Mouse (Mus musculus) stomach, postnatal 0 days (tissue): ENCODE measurements around the gene Kndc1. TPM values are rescaled to one million over a fixed set of nuclear protein-coding genes. Genes with fewer than 3 reads are reported as not detected.
A peak's percentile ranks its signal among the peaks of the same experiment; 100 is the strongest.

Experiments used
- ATAC-seq: fragments of 200-750 bp; cut with Nextera tagmentation; 2 replicates; pipeline ENCODE4 v1.8.0; 2017; ENCODE audit not compliant: low FRiP score, low TSS enrichment
- DNase-seq: peaks from one replicate; pipeline ENCODE4 v3.0.0-alpha.2; 2016; ENCODE audit warnings: low spot score
- H3K27ac ChIP-seq: fragments of 300-500 bp; sonication (generic); replicated peaks from 2 replicates; pipeline ENCODE4 v1.5.1; 2014; ENCODE audit warnings: mild to moderate bottlenecking, control low read depth
- H3K27me3 ChIP-seq: fragments of 300-500 bp; sonication (generic); 2 replicates; pipeline ENCODE4 v1.6.1; 2014; ENCODE audit warnings: low read length; ENCODE audit not compliant: control insufficient read depth, insufficient read depth
- H3K36me3 ChIP-seq: fragments of 300-500 bp; sonication (generic); 2 replicates; pipeline ENCODE4 v1.6.1; 2014; ENCODE audit warnings: low read length, mixed read lengths; ENCODE audit not compliant: control insufficient read depth, insufficient read depth
- H3K4me1 ChIP-seq: fragments of 300-500 bp; sonication (generic); replicated peaks from 2 replicates; pipeline ENCODE4 v1.6.1; 2014; ENCODE audit warnings: antibody characterized with exemption; ENCODE audit not compliant: control insufficient read depth, insufficient read depth
- H3K4me2 ChIP-seq: fragments of 300-500 bp; sonication (generic); replicated peaks from 2 replicates; pipeline ENCODE4 v1.6.1; 2014; ENCODE audit warnings: low read depth, mild to moderate bottlenecking, control low read depth, moderate library complexity
- H3K4me3 ChIP-seq: fragments of 300-500 bp; sonication (generic); 2 replicates; pipeline ENCODE4 v1.5.1; 2014; ENCODE audit warnings: low read depth, low read length, control low read depth
- H3K9ac ChIP-seq: fragments of 300-500 bp; sonication (generic); 2 replicates; pipeline ENCODE4 v1.6.1; 2014; ENCODE audit warnings: mild to moderate bottlenecking, low read length, control low read depth, mixed read lengths
- H3K9me3 ChIP-seq: fragments of 300-500 bp; sonication (generic); 2 replicates; pipeline ENCODE4 v1.6.1; 2016; ENCODE audit warnings: low read length; ENCODE audit not compliant: control insufficient read depth
- CTCF ChIP-seq: IDR thresholded peaks from 2 replicates; pipeline ENCODE4 v1.5.1; 2016; ENCODE audit warnings: antibody characterized with exemption, low read depth, mild to moderate bottlenecking, moderate library complexity
- EP300 ChIP-seq: optimal IDR thresholded peaks from 2 replicates; pipeline ENCODE3; 2016; ENCODE audit warnings: antibody characterized with exemption
- WGBS: fragments of 180-500 bp; shearing (Covaris S2); extraction: QIAGEN DNeasy Blood & Tissue Kit; methylation state at CpG from one replicate; pipeline ENCODE4 v1.1.7; 2014; 5-methylcytosine and 5-hydroxymethylcytosine counted together
- microRNA counts: library from miRNA; unstranded; fragments of <30 nt; microRNA quantifications from one replicate; lab custom pipeline; 2015
- microRNA-seq: library from miRNA; unstranded; fragments of <30 nt; microRNA quantifications from one replicate; pipeline ENCODE4, GENCODE M21; 2016
- polyA plus RNA-seq: library from polyadenylated mRNA; unstranded; fragments of >200 nt; fragmentation: Nextera tagmentation; extraction: Ambion mirVana; gene quantifications from 2 replicates; pipeline ENCODE4 v1.2.1, GENCODE M21; 2015

Kndc1 gene
- polyA plus RNA-seq, 1 experiment from 2014 or later = 0.05 TPM

DNA sequence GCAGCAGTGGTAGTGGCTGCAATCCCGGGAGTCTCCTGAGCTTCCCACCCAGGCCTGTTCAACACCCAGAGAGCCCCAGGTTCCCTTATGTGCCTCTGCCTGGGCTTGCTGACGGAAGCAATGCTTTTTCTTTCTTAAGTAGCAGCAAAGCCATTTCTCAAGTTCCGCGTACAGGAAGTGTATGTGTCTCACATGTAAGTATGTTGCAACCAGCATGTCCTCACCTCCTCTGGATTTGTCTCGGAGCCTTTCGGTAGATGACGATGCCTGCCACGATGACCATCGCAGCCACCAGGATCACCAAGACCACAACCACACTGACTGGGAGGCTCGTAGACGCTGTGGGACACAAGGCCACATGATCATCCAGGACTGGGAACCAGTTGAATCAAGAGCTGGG is 90.0 kb downstream of the Kndc1 start:
- Histone ChIP-seq H3K27ac (no peak overlapping the region), H3K4me2 (no peak overlapping the region), H3K27me3 (no peaks in the 10 kb centered on the region), H3K36me3 (no peaks in the 10 kb centered on the region), H3K9me3 (no peaks in the 10 kb centered on the region), H3K4me1 (no peaks in the 10 kb centered on the region), H3K4me3 (no peak overlapping the region), H3K9ac (no peak overlapping the region)
- 88% methylated on average over 11 of the region's 11 CpGs for WGBS
- TF ChIP-seq EP300 (no peak), CTCF (no peak)
- DNase-seq (no peak), ATAC-seq (no peak; the same call in 1 of the 2 replicates)

DNA sequence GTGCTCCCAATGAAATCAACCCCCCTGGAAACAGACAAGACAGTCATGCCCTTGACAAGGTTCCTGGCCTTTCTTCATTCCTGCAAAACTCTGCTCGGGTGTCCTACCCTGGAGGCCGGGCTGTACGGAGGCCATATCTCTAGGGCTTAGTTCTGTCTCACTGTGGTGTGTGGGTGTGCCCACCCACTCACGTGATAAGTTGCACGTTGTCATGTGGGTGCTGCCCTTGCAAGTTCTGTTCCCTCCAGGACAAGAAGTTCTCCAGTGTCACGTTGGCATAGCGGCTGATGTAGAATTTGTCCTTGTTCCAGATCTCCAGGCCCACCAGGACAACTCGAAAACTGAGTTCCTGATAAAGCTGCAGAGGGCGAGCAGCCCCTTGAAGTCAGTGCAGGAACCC is 93.8 kb downstream of the Kndc1 start:
- no peak for ATAC-seq
- WGBS = 82% methylated on average over 9 of the region's 9 CpGs

DNA sequence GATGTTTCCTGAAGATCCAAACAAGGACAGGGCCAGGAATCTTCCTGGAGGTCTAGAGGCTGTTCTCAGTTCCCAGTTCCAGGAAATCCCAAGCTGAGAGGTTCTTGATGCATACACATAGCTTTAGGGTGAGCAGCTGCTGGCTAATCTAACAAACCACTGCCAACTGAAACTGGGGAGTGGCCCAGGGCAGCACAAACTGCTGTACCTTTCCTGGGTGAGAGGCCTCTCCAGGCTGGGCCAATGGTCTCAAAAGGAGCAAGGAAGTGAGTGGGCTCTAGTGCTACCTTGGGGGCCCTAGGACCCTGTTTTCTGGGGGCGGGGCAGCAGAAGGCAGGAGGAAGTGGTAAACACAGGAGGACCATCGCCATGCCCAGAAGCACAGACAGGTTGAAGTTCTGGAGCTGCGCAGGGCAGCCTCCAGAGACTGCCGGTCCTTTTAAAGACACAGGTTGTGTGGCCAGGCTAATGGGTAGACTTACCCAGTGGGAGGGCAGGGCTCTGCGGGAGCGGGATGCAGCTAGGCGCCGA is 96.4 kb downstream of the Kndc1 start:
- 69% methylated on average over 8 of the region's 8 CpGs for WGBS
- H3K27me3 ChIP-seq = no peaks in the 10 kb centered on the region
- H3K36me3 ChIP-seq = no peaks in the 10 kb centered on the region
- DNase-seq = peak; percentile 61
- peak; percentile 77 for ATAC-seq
- no peaks in the 10 kb centered on the region for H3K9me3 ChIP-seq
- no peak overlapping the region for H3K9ac ChIP-seq
- H3K4me3 ChIP-seq = no peak overlapping the region
- no peak for TF ChIP-seq EP300
- no peak for TF ChIP-seq CTCF
- H3K27ac ChIP-seq = no peak overlapping the region
- H3K4me2 ChIP-seq = no peak overlapping the region
- no peaks in the 10 kb centered on the region for H3K4me1 ChIP-seq

More for the DNA sequence above, 93.8 kb downstream of the Kndc1 start:
- no peak for DNase-seq
- no peak overlapping the region for H3K4me3 ChIP-seq
- H3K4me2 ChIP-seq = no peak overlapping the region
- TF ChIP-seq CTCF (no peak), EP300 (no peak)
- no peaks in the 10 kb centered on the region for H3K36me3 ChIP-seq
- no peaks in the 10 kb centered on the region for H3K4me1 ChIP-seq
- H3K9me3 ChIP-seq = no peaks in the 10 kb centered on the region
- H3K9ac ChIP-seq = no peak overlapping the region
- no peak overlapping the region for H3K27ac ChIP-seq
- no peaks in the 10 kb centered on the region for H3K27me3 ChIP-seq

MicroRNAs within 50 kb of the gene (microRNA counts, 519-probe panel; counts per million panel counts)
- microRNA mmu-miR-202-3p (lab: Ali Mortazavi, UCI) = not detected
- not detected for microRNA mmu-miR-202-5p (lab: Ali Mortazavi, UCI)

Small RNAs within 50 kb of the gene (microRNA-seq; reads per million reads assigned to microRNA genes)
- not detected for gene Mir202
- gene Mir7062 = not detected
- not detected for gene mmu-mir-7686

Other genes with a start within 250 kb of the Kndc1 start
- gene Cfap46, start 210.9 kb upstream of the Kndc1 start, polyA plus RNA-seq = 0.08 and 0.12 TPM in 2 replicates
- 0.55 and 1.1 TPM in 2 replicates for gene Adgra1, start 60.5 kb upstream of the Kndc1 start, polyA plus RNA-seq
- gene Utf1, start 49.1 kb downstream of the Kndc1 start, polyA plus RNA-seq = 0.13 TPM in 1 of 2 replicates, not detected in the other
- 0.11 and 0.17 TPM in 2 replicates for gene 6430531B16Rik, start 84.1 kb downstream of the Kndc1 start, polyA plus RNA-seq
- 0.85 and 1.1 TPM in 2 replicates for gene Adam8, start 97.9 kb downstream of the Kndc1 start, polyA plus RNA-seq
- 19.7 and 20.7 TPM in 2 replicates for gene Zfp511, start 141.7 kb downstream of the Kndc1 start, polyA plus RNA-seq
- gene Tubgcp2, start 142.0 kb downstream of the Kndc1 start, polyA plus RNA-seq = 17.7 and 20.1 TPM in 2 replicates
- 0.04 TPM in 1 of 2 replicates, not detected in the other for gene Msx3, start 154.4 kb downstream of the Kndc1 start, polyA plus RNA-seq
- gene Caly, start 187.9 kb downstream of the Kndc1 start, polyA plus RNA-seq = 4.5 and 5.6 TPM in 2 replicates
- 24.4 and 45.2 TPM in 2 replicates for gene Prap1, start 198.7 kb downstream of the Kndc1 start, polyA plus RNA-seq
- gene Fuom, start 207.7 kb downstream of the Kndc1 start, polyA plus RNA-seq = 41.2 and 44.5 TPM in 2 replicates
- gene Paox, start 221.1 kb downstream of the Kndc1 start, polyA plus RNA-seq = 27.7 and 27.8 TPM in 2 replicates
- 139 and 143 TPM in 2 replicates for gene Echs1, start 221.8 kb downstream of the Kndc1 start, polyA plus RNA-seq
- 19.8 and 20.6 TPM in 2 replicates for gene Mtg1, start 242.9 kb downstream of the Kndc1 start, polyA plus RNA-seq